Mouse (Mus musculus): ENCODE data around the gene Prdm13. TPM values are rescaled to one million over a fixed set of nuclear protein-coding genes. Genes with fewer than 3 reads are reported as not detected.

Prdm13 gene
- polyA plus RNA-seq, 1 experiment = not detected

- H3K4me3 ChIP-seq (replicated peaks) = no peak overlapping the region
- H3K4me1 ChIP-seq (ENCODE audit: control insufficient read depth) = no peaks in the 10 kb centered on the region
- no peaks in the 10 kb centered on the region for H3K36me3 ChIP-seq (ENCODE audit: control insufficient read depth)
- H3K27me3 ChIP-seq (ENCODE audit: control insufficient read depth) = peaks cover 93% of the 10 kb centered on the region
- no peak for TF ChIP-seq TAL1 (IDR thresholded peaks at IDR 0.05; ENCODE audit: low read length)
- no peak for TF ChIP-seq GATA1 (IDR thresholded peaks at IDR 0.05; ENCODE audit: low read length)
- peaks cover 4% of the 10 kb centered on the region; the same call in 1 of the 2 replicates for H3K9me3 ChIP-seq (ENCODE audit: control insufficient read depth, low read length)
Observed at GRCm38 (mm10) chr4:21688703-21689200, 3.0 kb upstream of the Prdm13 start.

GRCm38 (mm10) chr4:21687783-21688702, 2.3 kb upstream of the Prdm13 start:
- no peak for TF ChIP-seq TAL1 (IDR thresholded peaks at IDR 0.05; ENCODE audit: low read length)
- no peak for TF ChIP-seq GATA1 (IDR thresholded peaks at IDR 0.05; ENCODE audit: low read length)
- Histone ChIP-seq H3K9me3 (ENCODE audit: control insufficient read depth, low read length) (peaks cover 4% of the 10 kb centered on the region; the same call in 1 of the 2 replicates), H3K27me3 (ENCODE audit: control insufficient read depth) (peaks cover 97% of the 10 kb centered on the region), H3K4me1 (ENCODE audit: control insufficient read depth) (no peaks in the 10 kb centered on the region), H3K4me3 (replicated peaks) (no peak overlapping the region), H3K36me3 (ENCODE audit: control insufficient read depth) (no peaks in the 10 kb centered on the region)

GRCm38 (mm10) chr4:21686934-21687333, 1.2 kb upstream of the Prdm13 start:
- Histone ChIP-seq H3K27me3 (ENCODE audit: control insufficient read depth) (peaks cover 100% of the 10 kb centered on the region), H3K9me3 (ENCODE audit: control insufficient read depth, low read length) (peaks cover 4% of the 10 kb centered on the region; the same call in 1 of the 2 replicates), H3K36me3 (ENCODE audit: control insufficient read depth) (no peaks in the 10 kb centered on the region), H3K4me3 (replicated peaks) (no peak overlapping the region), H3K4me1 (ENCODE audit: control insufficient read depth) (no peaks in the 10 kb centered on the region)
- TF ChIP-seq GATA1 (IDR thresholded peaks at IDR 0.05; ENCODE audit: low read length) (no peak), TAL1 (IDR thresholded peaks at IDR 0.05; ENCODE audit: low read length) (no peak)

- H3K9me3 ChIP-seq (ENCODE audit: control insufficient read depth, low read length) = peaks cover 4% of the 10 kb centered on the region; the same call in 1 of the 2 replicates
- no peaks in the 10 kb centered on the region for H3K36me3 ChIP-seq (ENCODE audit: control insufficient read depth)
- no peaks in the 10 kb centered on the region for H3K4me1 ChIP-seq (ENCODE audit: control insufficient read depth)
- no peak overlapping the region for H3K4me3 ChIP-seq (replicated peaks)
- no peak for TF ChIP-seq TAL1 (IDR thresholded peaks at IDR 0.05; ENCODE audit: low read length)
- no peak for TF ChIP-seq GATA1 (IDR thresholded peaks at IDR 0.05; ENCODE audit: low read length)
- peaks cover 100% of the 10 kb centered on the region for H3K27me3 ChIP-seq (ENCODE audit: control insufficient read depth)
Observed at GRCm38 (mm10) chr4:21686416-21686815, 653 bp upstream of the Prdm13 start.

GRCm38 (mm10) chr4:21684341-21684970, 1.3 kb downstream of the Prdm13 start:
- H3K36me3 ChIP-seq (ENCODE audit: control insufficient read depth) = no peaks in the 10 kb centered on the region
- TF ChIP-seq GATA1 (IDR thresholded peaks at IDR 0.05; ENCODE audit: low read length) = no peak
- no peak for TF ChIP-seq TAL1 (IDR thresholded peaks at IDR 0.05; ENCODE audit: low read length)
- H3K9me3 ChIP-seq (ENCODE audit: control insufficient read depth, low read length) = peaks cover 11% of the 10 kb centered on the region; the same call in 1 of the 2 replicates
- peaks cover 100% of the 10 kb centered on the region for H3K27me3 ChIP-seq (ENCODE audit: control insufficient read depth)
- no peak overlapping the region for H3K4me3 ChIP-seq (replicated peaks)
- no peaks in the 10 kb centered on the region; the same call in 1 of the 2 replicates for H3K4me1 ChIP-seq (ENCODE audit: control insufficient read depth)

GRCm38 (mm10) chr4:21682421-21683150, 3.2 kb downstream of the Prdm13 start:
- no peak for TF ChIP-seq TAL1 (IDR thresholded peaks at IDR 0.05; ENCODE audit: low read length)
- TF ChIP-seq GATA1 (IDR thresholded peaks at IDR 0.05; ENCODE audit: low read length) = no peak
- Histone ChIP-seq H3K9me3 (ENCODE audit: control insufficient read depth, low read length) (peaks cover 19% of the 10 kb centered on the region; the same call in 1 of the 2 replicates), H3K27me3 (ENCODE audit: control insufficient read depth) (peaks cover 100% of the 10 kb centered on the region), H3K4me1 (ENCODE audit: control insufficient read depth) (peaks cover 4% of the 10 kb centered on the region), H3K36me3 (ENCODE audit: control insufficient read depth) (no peaks in the 10 kb centered on the region), H3K4me3 (replicated peaks) (no peak overlapping the region)

- Histone ChIP-seq H3K27me3 (ENCODE audit: control insufficient read depth) (peaks cover 100% of the 10 kb centered on the region), H3K9me3 (ENCODE audit: control insufficient read depth, low read length) (peaks cover 19% of the 10 kb centered on the region; the same call in 1 of the 2 replicates), H3K4me1 (ENCODE audit: control insufficient read depth) (peaks cover 4% of the 10 kb centered on the region), H3K36me3 (ENCODE audit: control insufficient read depth) (no peaks in the 10 kb centered on the region), H3K4me3 (replicated peaks) (no peak overlapping the region)
- TF ChIP-seq TAL1 (IDR thresholded peaks at IDR 0.05; ENCODE audit: low read length) = no peak
- TF ChIP-seq GATA1 (IDR thresholded peaks at IDR 0.05; ENCODE audit: low read length) = no peak
Observed at GRCm38 (mm10) chr4:21680971-21681370, 4.8 kb downstream of the Prdm13 start.

GRCm38 (mm10) chr4:21679624-21680480, 5.9 kb downstream of the Prdm13 start:
- no peaks in the 10 kb centered on the region for H3K36me3 ChIP-seq (ENCODE audit: control insufficient read depth)
- peaks cover 19% of the 10 kb centered on the region; the same call in 1 of the 2 replicates for H3K9me3 ChIP-seq (ENCODE audit: control insufficient read depth, low read length)
- H3K27me3 ChIP-seq (ENCODE audit: control insufficient read depth) = peaks cover 100% of the 10 kb centered on the region
- H3K4me1 ChIP-seq (ENCODE audit: control insufficient read depth) = peaks cover 4% of the 10 kb centered on the region
- no peak overlapping the region for H3K4me3 ChIP-seq (replicated peaks)
- no peak for TF ChIP-seq GATA1 (IDR thresholded peaks at IDR 0.05; ENCODE audit: low read length)
- TF ChIP-seq TAL1 (IDR thresholded peaks at IDR 0.05; ENCODE audit: low read length) = no peak

Data from erythroblast, embryonic 14.5 days (primary cell).